Mouse (Mus musculus) cerebellum, adult 11-12 months (tissue): ENCODE data around the gene Slc26a11.

Experiments
- DNase-seq: peaks from one replicate; pipeline ENCODE4 v3.0.0; 2022

The Slc26a11 gene

DNA sequence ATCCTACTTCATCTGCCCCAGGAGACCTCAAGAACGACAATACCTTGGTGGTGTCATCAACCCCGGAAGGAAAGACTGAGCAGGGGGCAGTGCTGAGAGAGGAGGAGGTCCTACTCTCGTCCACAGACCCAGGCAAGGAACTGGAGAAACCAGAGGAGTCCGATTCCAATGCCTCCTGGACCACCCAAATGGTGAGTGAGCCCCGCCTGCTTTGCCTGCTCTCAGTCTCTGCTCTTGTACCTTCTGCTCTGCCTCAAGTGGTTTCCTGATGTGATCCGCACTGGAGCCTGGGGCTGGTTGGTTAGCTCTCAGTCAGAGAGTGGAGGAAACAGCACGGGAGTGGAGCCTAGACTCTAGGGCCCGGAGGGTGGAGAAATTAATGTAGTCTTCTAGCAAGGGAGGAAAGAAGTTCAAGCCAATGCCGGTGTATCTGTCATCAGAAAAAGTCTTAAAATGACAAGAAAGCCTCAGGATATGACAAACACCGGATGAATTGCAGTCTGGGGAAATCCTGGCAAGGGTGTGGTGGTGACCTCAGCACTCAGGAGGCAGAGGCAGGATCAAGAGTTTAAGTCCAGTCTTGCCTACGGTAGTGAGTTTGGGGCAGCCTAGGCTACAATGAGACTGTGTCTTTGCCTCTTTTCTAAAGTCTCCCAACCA lies 47.3 kb downstream of the Slc26a11 start:
- DNase-seq, result no peak

- DNase-seq, result no peak
Measured at GRCm38 (mm10) chr11:119404627-119405026, 49.3 kb downstream of the Slc26a11 start.

DNA sequence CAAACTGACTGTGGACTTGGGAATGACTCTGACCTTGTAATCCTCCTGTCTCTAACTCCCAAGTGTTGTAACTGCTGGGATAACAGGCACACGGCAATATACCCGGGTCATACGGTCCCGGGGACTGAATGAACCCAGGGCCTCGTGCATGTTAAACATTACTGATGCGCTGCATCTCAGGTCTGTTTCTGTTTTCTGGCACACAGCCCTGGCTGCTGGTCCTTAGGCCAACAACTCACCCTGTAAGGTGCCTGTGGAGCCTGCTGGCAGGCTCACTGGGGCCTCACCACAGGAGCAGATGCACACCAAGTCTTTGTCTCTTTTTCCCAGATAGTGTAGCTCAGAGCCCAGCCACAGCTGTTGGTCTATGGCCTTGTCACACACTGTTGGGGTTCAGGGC lies 52.0 kb downstream of the Slc26a11 start:
- no peak for DNase-seq

- DNase-seq, result no peak
Measured at GRCm38 (mm10) chr11:119407977-119408376, 52.6 kb downstream of the Slc26a11 start.

DNA sequence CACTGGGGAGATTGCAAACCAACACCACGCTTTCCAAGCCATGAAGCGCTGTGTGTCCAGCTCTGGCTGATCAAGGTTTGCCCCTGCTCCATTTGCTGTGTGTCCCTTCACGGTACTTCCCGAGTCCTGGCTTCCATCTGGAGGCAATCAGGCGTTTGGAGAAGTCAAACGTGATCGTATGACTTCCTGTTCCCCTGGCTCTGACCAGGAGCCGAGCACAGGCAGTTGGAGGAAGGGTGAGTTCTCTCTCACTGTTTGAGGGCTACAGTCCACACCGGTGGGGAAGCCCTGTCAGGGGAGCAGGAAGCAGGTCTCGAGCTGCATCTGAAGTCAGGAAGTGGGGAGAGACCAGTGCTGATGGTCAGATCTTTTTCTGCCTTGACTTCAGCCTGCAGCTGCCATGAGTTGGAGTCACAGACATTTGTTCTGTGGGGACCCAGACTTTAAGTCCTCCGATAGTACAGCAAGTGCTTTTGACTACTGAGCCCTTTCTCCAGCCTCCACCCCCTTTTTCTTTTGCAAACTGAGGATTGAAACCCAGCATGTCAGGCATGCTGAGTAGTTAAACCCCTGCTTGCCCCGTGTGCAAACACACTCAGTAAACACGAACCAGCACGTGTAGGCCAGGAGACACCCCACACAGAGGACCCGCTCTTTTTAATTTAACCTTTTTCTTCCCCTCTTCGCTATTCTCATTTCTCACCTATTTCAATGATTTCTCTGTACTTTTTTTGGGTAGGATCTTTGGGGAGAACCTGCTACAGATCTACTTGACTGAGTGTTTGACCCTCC lies 64.2 kb downstream of the Slc26a11 start:
- DNase-seq, result no peak

GRCm38 (mm10) chr11:119420426-119420825 lies 65.1 kb downstream of the Slc26a11 start:
- DNase-seq, result no peak

DNA sequence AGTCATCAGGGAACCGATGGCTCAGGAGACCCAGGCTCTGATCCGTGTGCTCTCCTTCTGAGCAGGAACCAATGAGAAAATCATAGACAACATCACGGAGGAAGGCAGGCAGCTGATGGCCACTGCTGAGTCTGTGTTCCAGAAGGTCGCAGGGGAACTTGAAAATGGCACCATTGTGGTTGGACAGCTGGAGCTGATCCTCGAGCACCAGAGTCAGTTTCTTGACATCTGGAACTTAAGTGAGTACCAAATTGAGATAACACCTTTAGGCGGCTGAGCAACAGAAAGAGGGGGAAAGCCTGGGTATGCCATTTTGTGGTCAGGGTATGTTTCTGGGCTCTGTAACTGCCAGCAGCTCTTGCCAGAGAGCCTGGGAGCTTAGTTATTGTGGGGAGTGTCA lies 72.1 kb downstream of the Slc26a11 start:
- DNase-seq, result no peak

DNA sequence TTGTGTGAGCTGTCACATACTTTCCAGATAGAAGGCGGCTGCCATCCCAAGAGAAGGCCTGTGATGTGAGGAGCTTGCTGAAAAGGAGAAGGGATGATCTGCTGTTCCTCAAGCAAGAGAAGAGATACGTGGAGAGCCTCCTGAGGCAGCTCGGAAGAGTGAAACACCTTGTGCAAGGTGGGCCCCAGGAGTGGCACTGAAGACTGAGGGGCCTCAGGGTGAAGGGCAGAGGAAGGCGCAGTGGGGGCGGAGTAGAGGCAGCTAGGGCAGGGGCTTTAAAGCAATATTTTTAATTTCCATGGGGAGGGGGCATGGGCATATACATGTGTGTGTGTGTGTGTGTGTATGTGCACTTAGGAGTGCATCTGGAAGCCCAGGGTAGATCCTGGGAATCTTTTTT lies 72.6 kb downstream of the Slc26a11 start:
- DNase-seq, result no peak

DNA sequence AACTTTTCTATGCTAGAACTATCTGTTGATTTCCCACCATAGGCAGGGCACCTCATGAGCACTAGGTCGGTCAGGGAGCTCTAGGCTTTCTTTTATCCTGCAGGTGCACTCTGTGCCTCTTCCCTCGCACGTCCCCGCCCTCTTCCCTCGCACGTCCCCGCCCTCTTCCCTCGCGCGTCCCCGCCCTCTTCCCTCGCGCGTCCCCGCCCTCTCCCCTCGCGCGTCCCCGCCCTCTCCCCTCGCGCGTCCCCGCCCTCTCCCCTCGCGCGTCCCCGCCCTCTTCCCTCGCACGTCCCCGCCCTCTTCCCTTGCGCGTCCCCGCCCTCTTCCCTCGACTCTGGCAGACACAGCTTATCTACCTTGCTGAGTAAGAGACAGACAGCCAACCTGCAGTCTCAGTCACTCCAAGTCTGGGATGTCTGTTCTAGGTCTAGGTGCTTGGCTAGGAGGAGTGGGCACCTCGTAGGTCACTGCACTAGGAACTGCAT lies 73.3 kb downstream of the Slc26a11 start:
- DNase-seq, result no peak
